Mouse (Mus musculus) lung, adult 2 months (tissue): ENCODE data around the gene Lsp1.

Experiments
- CTCF ChIP-seq: fragments of 200-500 bp; IDR thresholded peaks from 2 replicates; pipeline ENCODE4 v1.5.1; 2011; ENCODE audit warnings: mild to moderate bottlenecking, low read length, control low read depth; ENCODE audit not compliant: insufficient read depth
- POLR2A ChIP-seq: fragments of 200-500 bp; IDR thresholded peaks from 2 replicates; pipeline ENCODE4 v1.6.1; 2011; ENCODE audit warnings: low read depth, mild to moderate bottlenecking, control low read depth, low read length, borderline replicate concordance; ENCODE audit errors: extremely low read depth

DNA sequence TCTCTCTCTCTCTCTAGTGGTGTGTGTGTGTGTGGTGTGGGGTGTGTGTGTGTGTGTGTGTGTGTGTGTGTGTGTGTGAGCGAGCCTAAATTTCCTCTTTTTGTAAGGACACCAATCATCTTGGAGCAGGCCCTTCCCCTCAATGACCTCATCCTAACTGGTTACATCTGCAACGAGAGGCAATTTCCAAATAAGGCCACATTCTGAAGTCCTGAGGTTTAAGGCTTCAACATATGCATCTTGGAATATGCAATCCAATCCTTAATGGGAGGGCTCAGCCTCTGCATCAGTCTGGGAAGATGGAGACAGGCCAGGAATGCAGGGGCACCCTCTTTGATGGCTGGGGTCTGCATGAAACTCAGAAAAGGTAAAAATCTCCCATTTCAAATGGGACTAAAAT is 2.6 kb upstream of the Lsp1 start:
- TF ChIP-seq CTCF (no peak), POLR2A (no peak)
